Mouse (Mus musculus): ENCODE results near the gene Fam71e2. TPM values are rescaled to one million over a fixed set of nuclear protein-coding genes. Genes with fewer than 3 reads are reported as not detected.
"Not testable (repeated sequence)": the region's sequence is repeated elsewhere in the genome, so short reads cannot be mapped to it uniquely, and the experiment has no call there.

The Fam71e2 gene
- not detected in 2 replicates for polyA plus RNA-seq (2012; ENCODE audit: insufficient read depth, low replicate concordance)

DNA sequence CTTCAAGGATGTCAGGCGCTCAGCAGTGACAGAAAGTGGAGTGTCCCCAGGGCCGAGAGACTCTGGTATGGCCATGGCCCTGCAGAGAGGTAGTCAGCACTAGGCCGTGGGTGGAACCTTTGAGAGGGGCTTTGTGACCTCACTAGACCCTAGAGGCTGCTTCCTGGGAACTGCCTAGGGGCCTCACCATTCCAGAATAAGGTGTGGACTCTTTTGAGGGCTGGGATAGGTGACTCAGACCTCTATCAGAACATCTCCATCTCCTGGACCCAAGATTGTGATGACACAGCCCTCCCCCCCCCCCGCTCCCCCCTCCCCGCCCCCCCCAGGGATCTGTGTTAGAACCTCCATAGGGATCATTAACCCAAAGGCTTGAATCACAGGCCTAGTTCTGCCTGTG, at the start of gene Fam71e2:
Fam71e2 (minus strand) TSS at position 101 of the 400 bp plus-strand sequence.
- H3K4me3 ChIP-seq (replicated peaks): peak within 1 kb of the TSS; percentile 2
- no peak for TF ChIP-seq FLI1 (IDR thresholded peaks at IDR 0.05; ENCODE audit: low read length)
- peaks cover 4% of the 10 kb centered on the region; the same call in 1 of the 2 replicates for H3K4me1 ChIP-seq
- H3K27me3 ChIP-seq (replicated peaks): peaks cover 29% of the 10 kb centered on the region
- no peaks in the 10 kb centered on the region for H3K36me3 ChIP-seq (replicated peaks; ENCODE audit: low read length)
- H3K9me3 ChIP-seq: peaks cover 14% of the 10 kb centered on the region

DNA sequence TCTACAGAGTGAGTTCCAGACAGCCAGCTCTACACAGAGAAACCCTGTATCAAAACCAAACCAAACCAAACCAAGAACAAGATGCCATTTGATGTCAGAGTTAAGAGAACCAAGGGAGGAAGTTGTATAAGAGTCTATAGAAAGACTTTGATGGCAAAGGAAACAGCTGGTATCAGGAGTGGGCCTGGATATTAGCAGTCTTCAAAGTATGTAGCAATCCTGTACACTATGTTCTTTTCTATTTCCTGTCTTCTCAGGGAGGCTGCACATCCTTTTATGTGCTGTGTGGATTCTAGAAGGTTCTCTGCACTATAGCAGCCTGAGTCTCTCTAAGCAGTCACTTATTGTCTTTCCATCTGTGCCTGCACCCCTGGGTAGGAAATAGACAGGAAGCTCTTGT, 45.5 kb upstream of the Fam71e2 start:
- Histone ChIP-seq H3K4me1 (peaks cover 18% of the 10 kb centered on the region), H3K4me3 (replicated peaks) (no peak overlapping the region), H3K9me3 (peaks cover 6% of the 10 kb centered on the region), H3K36me3 (replicated peaks; ENCODE audit: low read length) (peaks cover 15% of the 10 kb centered on the region), H3K27me3 (replicated peaks) (peaks cover 4% of the 10 kb centered on the region)
- TF ChIP-seq FLI1 (IDR thresholded peaks at IDR 0.05; ENCODE audit: low read length) (no peak), GATA1 (IDR thresholded peaks at IDR 0.05; ENCODE audit: borderline replicate concordance, low read length) (no peak)

DNA sequence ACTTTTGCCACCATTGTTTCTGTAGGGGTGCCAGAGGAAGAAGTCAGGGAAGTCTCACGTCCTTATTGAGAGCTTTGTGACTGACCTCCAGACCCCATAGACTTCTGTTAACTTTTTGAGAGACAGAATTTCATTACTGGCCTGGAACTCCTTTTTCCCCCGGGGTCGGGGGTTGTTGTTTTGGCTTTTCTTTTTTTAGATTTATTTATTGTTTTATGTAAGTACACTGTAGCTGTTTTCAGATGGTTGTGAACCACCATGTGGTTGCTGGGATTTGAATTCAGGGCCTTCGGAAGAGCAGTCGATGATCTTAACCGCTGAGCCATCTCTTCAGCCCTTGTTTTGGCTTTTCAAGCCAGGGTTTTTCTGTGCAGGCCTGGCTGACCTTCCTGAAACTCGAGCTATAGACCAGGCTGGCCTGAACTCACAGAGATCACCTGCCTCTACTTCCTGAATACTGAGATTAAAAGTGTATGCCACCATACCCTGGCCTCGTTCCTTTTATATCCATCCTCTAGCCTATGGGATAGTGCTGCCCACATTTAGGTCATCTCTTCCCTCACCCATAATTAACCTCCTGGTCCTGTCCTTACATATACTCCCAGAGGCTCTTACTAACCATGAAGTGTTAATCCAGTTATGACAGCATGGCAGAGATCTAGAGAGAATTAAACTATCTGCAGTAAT, 42.1 kb upstream of the Fam71e2 start:
- TF ChIP-seq FLI1 (IDR thresholded peaks at IDR 0.05; ENCODE audit: low read length): no peak
- no peak for TF ChIP-seq GATA1 (IDR thresholded peaks at IDR 0.05; ENCODE audit: borderline replicate concordance, low read length)
- Histone ChIP-seq H3K4me1 (peaks cover 46% of the 10 kb centered on the region), H3K27me3 (replicated peaks) (no peaks in the 10 kb centered on the region), H3K36me3 (replicated peaks; ENCODE audit: low read length) (peaks cover 38% of the 10 kb centered on the region), H3K9me3 (peaks cover 6% of the 10 kb centered on the region), H3K4me3 (replicated peaks) (peak overlapping the region; percentile 95)

DNA sequence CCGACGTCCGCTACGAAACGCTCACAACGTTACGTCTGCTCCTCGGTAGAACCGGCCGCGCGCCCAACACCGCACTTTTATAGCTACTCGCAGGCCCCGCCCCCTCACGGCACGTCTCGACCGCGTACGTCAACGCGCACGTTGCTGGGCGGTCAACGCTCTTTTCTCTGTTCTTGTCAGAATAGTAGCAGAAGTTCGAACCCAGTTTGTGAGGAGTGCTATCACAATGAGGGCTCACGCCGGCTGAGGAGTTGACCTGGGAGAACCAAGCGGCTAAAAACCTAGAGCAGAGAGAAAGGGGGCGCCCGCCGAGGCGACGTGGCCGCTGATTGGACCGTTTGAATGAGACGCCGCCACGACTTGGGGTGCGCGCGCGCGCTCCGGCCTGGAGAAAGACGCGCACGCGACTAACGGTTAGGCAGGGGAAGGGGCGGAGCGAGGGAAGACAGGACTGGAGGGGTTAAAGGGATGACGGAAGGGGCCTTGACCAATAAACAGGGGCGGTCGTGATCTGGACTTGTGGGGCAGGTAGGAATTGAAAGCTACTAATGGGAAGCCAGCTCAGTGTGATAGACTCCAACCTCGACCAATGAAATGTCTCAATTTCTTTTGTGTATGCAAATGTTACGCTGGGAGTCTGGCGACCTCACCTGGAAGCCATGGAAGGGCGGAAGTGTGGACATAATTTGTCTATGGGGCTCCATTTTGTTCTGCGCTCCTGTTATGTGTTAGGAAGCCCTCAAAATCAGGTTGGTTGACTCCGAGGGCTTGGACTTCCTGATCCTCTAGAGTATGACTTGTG, 41.4 kb upstream of the Fam71e2 start, which contains the start of gene Ube2s:
Ube2s (minus strand) TSS at position 288 of the 802 bp plus-strand sequence.
- H3K9me3 ChIP-seq: peaks cover 6% of the 10 kb centered on the region
- TF ChIP-seq FLI1 (IDR thresholded peaks at IDR 0.05; ENCODE audit: low read length) (no peak), GATA1 (IDR thresholded peaks at IDR 0.05; ENCODE audit: borderline replicate concordance, low read length) (no peak)
- peaks cover 44% of the 10 kb centered on the region for H3K4me1 ChIP-seq
- H3K36me3 ChIP-seq (replicated peaks; ENCODE audit: low read length): peaks cover 42% of the 10 kb centered on the region
- H3K4me3 ChIP-seq (replicated peaks): peak within 1 kb of the TSS; percentile 95
- H3K27me3 ChIP-seq (replicated peaks): no peaks in the 10 kb centered on the region

DNA sequence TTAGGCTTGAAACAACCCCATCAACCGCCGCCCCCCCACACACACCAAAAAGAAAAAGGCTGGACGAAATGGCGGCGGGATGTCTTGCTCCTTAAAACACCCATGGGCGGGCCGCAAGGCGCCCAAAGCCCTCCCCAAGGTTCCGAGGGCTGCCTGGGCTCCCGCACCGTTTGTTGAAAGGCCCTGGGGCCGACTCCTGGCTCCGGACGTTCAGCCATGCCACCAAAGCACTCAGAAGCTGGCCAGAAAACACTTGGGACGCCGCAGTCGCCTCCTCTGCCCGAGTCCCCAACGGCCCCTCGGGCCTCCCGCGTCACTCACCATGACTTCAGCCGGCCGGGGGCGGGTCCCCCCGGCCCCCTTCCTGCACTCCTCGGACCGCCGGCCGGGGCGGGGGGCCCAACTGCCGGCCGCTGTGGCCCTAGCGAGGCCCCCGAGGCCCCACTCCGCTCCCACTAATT, 40.8 kb upstream of the Fam71e2 start:
- H3K4me3 ChIP-seq (replicated peaks): peak overlapping the region; percentile 95
- no peaks in the 10 kb centered on the region for H3K27me3 ChIP-seq (replicated peaks)
- H3K9me3 ChIP-seq: peaks cover 6% of the 10 kb centered on the region
- peaks cover 49% of the 10 kb centered on the region for H3K4me1 ChIP-seq
- TF ChIP-seq GATA1 (IDR thresholded peaks at IDR 0.05; ENCODE audit: borderline replicate concordance, low read length) (no peak), FLI1 (IDR thresholded peaks at IDR 0.05; ENCODE audit: low read length) (no peak)
- peaks cover 48% of the 10 kb centered on the region for H3K36me3 ChIP-seq (replicated peaks; ENCODE audit: low read length)

DNA sequence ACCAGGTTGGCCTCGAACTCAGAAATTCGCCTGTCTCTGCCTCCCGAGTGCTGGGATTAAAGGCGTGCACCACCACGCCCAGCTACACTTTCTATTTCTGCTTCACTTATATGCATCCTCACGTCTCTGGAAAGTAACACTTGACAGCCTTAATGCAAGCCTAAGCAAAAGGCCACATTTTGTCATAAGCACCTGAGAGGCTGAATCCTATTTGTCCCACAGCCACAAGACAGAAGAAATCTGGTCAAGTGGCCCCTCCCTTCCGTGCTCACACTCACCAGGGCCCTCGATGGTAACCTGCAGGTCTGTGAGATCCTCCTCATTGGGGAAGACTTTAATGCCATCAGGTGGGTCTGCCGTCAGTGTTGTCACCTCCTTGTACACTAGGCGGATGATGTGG, 40.0 kb upstream of the Fam71e2 start:
- H3K9me3 ChIP-seq; H3K27me3 ChIP-seq (replicated peaks): not testable (repeated sequence)
- peaks cover 49% of the 10 kb centered on the region for H3K4me1 ChIP-seq
- peak overlapping the region; percentile 95 for H3K4me3 ChIP-seq (replicated peaks)
- peaks cover 55% of the 10 kb centered on the region for H3K36me3 ChIP-seq (replicated peaks; ENCODE audit: low read length)

DNA sequence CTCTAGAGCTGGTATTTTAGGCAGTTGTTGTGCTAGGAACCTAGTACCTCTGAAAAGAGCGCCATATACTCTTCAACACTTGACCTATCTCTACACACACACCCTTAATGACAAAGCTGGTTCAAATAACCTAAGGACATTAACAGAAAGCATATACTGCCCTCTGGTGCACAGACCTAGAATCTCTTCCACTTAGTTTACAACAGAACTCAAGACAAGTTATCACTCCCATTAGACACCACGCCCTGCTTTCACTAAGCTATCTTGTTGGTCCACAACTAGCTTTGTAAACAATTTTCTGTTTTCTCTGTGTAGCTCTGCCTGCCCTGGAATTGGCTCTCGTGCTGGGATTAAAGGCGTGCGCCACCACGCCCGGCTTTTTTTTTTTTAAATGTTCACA, 35.6 kb upstream of the Fam71e2 start:
- no peak overlapping the region for H3K4me3 ChIP-seq (replicated peaks)
- H3K4me1 ChIP-seq: peaks cover 49% of the 10 kb centered on the region
- peaks cover 60% of the 10 kb centered on the region for H3K36me3 ChIP-seq (replicated peaks; ENCODE audit: low read length)
- no peaks in the 10 kb centered on the region for H3K27me3 ChIP-seq (replicated peaks)
- TF ChIP-seq FLI1 (IDR thresholded peaks at IDR 0.05; ENCODE audit: low read length) (no peak), GATA1 (IDR thresholded peaks at IDR 0.05; ENCODE audit: borderline replicate concordance, low read length) (no peak)
- H3K9me3 ChIP-seq: no peaks in the 10 kb centered on the region

DNA sequence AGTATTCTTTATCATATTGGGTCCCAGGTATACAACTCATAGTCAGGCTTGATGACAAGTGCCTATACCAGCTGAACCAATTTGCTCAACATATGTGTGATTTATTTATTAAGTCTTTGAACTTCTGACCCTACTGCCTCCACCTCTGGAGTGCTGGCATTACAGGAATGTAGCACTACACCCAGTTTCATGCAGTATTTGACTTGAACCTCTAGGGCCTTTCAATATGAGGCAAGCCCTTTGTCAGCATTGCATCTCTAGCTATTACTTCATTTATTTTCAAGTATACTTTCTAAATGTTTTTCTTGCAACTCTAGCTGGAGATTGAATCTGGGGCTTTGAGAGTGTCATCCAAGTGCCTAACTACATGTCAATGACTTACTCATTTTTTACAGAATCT, 31.1 kb upstream of the Fam71e2 start:
- Histone ChIP-seq H3K9me3 (no peaks in the 10 kb centered on the region), H3K4me1 (peaks cover 14% of the 10 kb centered on the region), H3K4me3 (replicated peaks) (no peak overlapping the region), H3K27me3 (replicated peaks) (no peaks in the 10 kb centered on the region), H3K36me3 (replicated peaks; ENCODE audit: low read length) (peaks cover 56% of the 10 kb centered on the region)
- TF ChIP-seq FLI1 (IDR thresholded peaks at IDR 0.05; ENCODE audit: low read length): no peak
- no peak for TF ChIP-seq GATA1 (IDR thresholded peaks at IDR 0.05; ENCODE audit: borderline replicate concordance, low read length)

DNA sequence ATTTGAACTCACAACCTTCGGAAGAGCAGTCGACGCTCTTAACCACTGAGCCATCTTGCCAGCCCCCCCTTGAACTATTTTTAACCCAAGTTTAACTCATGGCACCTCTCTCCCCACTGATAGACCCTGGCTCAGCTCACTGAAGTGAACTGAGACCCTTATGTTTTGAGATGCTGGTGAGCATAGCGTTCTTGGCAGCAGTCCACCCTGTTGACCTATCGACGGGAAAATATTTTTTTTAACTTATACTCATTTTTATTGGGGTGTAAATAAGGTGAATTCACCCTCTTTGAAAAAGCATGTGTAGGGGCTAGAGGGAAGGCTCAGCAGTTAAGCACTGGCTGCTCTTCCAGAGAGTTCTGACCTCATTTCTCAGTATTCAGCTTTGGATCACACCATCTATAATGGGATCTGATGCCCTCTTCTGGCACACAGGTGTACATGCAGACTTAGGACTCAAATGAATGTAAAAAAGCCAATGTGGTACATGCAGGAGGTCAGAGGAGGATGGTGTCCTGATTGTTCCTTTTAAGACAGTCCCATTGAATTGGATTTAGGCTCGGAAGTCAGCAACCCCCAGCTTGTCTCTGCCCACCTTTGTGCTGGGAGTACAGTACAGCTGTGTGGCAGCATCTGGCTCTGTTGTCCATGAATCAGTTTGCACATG, 24.8 kb upstream of the Fam71e2 start:
- no peaks in the 10 kb centered on the region for H3K9me3 ChIP-seq
- H3K36me3 ChIP-seq (replicated peaks; ENCODE audit: low read length): peaks cover 57% of the 10 kb centered on the region
- peaks cover 33% of the 10 kb centered on the region for H3K4me1 ChIP-seq
- H3K4me3 ChIP-seq (replicated peaks): no peak overlapping the region
- H3K27me3 ChIP-seq (replicated peaks): no peaks in the 10 kb centered on the region
- TF ChIP-seq FLI1 (IDR thresholded peaks at IDR 0.05; ENCODE audit: low read length) (no peak), GATA1 (IDR thresholded peaks at IDR 0.05; ENCODE audit: borderline replicate concordance, low read length) (no peak)
